Mouse (Mus musculus): ENCODE data around the gene Rnf5. TPM values are rescaled to one million over a fixed set of nuclear protein-coding genes. Genes with fewer than 3 reads are reported as not detected.

The Rnf5 gene
- total RNA-seq (2017) = 6.6 and 18.0 TPM in 2 replicates

DNA sequence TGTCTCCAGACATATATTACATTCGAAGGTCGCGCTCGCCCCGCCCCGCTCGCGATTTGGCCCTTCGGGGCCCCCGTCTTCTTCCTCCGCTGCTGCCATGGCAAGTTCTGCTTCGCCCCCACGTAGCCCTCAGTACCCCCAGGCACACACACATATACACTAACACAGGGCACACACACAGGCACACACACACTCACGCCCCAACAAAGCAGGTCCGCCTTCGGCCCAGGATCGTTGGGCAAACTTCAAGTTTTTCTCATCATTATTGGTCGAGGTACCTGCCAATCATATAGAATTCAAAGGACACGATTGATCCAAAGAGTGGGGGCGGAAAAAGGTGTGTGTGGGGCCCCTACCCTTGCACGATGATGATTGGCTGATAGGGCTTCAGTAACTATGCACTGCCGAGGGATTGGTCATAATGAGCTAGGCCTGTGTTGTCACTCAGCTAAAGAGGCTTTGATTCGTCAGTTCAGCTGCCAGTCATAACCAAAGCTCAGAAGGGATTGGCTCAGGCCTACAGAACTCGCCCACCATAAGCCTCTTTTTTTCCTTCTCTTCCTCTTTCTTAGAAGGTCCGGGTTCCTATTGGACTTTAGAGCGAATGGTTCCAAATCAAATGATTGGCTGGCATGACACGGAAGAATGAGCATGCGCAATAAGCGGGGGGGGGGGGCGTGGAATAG, at the start of gene Rnf5:
TSS of gene Rnf5 (minus strand) at position 316 of the 686 bp plus-strand sequence.
- ATAC-seq (replicated peaks in 1 of 2; ENCODE audit: insufficient read depth in 1 of 2, low FRiP score in 2 of 2, low TSS enrichment in 1 of 2, low read depth in 1 of 2, poor library complexity in 2 of 2, severe bottlenecking in 2 of 2) = peak; percentile 81

DNA sequence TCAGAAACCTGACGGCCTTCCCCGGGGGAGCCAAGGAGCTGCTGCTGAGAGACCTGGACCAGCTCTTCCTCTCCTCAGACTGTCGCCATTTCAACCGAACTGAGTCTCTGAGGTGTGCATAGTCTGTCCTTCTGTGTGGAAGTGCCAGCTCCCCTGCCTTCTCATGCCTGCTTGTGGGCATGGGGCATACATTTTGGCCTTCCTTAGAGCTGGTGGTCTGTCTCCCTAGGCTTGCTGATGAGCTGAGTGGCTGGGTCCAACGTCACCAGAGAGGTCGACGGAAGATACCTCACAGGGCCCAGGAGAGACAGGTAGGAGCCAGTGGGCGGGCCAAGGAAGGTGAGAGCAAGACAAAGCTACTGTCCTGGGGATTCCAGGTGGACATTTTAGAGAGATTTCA, 49.5 kb upstream of the Rnf5 start:
- ATAC-seq (replicated peaks in 1 of 2; ENCODE audit: insufficient read depth in 1 of 2, low FRiP score in 2 of 2, low TSS enrichment in 1 of 2, low read depth in 1 of 2, poor library complexity in 2 of 2, severe bottlenecking in 2 of 2) = no peak

DNA sequence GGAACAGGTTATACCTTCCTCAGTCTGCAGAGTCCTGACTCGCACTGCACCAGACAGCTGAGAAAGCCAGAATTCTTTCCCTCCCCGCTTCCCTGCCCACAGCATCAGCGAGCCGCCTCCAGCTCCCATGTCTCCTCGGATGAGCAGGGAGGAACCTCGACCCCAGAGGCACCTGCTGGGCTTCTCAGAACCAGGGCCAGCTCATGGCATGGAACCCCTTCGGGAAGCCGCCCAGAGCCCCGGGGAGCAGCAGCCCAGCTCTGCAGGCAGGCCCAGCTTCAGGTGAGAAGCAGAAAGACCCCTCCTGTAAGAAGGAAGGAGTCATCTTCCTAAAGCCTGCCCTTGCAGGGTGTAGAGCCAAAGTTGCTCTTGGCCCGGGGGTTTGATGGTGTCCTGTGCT, 49.1 kb upstream of the Rnf5 start:
- ATAC-seq (replicated peaks in 1 of 2; ENCODE audit: insufficient read depth in 1 of 2, low FRiP score in 2 of 2, low TSS enrichment in 1 of 2, low read depth in 1 of 2, poor library complexity in 2 of 2, severe bottlenecking in 2 of 2) = no peak

DNA sequence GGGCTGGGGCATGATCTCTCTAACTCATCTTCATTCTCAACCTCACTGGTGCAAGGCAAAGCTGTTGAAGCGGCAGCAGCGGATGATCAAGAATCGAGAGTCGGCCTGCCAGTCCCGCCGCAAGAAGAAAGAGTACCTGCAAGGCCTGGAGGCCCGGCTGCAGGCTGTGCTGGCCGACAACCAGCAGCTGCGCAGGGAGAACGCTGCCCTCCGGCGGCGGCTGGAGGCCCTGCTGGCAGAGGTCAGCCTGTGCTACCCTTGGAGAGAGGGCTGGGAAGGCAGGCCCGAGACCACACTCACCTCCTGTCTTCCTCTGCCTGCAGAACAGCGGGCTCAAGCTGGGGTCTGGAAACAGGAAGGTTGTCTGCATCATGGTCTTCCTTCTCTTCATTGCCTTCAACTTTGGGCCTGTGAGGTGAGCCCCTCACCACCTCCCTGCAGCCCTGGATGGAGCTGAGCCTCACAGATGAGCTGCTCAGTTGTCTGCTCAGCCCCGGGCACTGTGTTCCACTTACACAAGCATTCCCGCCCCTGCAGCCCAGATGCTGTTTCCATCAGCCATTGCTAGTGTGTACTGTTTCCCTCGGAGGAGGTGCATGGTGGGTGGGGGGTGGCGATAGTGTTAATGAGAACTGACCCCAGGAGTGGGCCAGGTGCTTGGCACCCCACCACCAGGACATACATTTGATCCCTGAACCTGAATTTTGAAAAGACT, 48.2 kb upstream of the Rnf5 start:
- 0 out of 4 replicates have a peak, but pooled peaks of 1 of the 2 experiments have one; percentile 24 for ATAC-seq (replicated peaks in 1 of 2; ENCODE audit: insufficient read depth in 1 of 2, low FRiP score in 2 of 2, low TSS enrichment in 1 of 2, low read depth in 1 of 2, poor library complexity in 2 of 2, severe bottlenecking in 2 of 2)

DNA sequence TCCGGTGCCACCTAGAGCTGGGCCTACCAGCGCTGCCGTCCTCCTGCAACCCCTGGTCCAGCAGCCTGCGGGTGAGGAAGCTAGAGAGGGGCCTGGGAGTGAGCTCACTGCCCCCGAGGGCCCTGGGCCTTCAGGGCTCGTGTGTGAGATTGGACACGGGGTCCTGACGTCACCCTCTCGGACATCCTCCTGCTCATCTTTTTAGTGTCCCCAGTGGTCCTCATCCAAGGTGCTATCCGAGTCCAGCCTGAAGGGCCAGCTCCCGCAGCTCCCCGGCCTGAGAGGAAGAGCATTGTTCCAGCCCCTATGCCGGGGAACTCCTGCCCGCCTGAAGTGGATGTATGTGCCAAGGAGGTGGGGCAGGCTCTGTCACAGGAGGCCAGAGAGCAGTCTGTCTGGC, 47.3 kb upstream of the Rnf5 start:
- no peak for ATAC-seq (replicated peaks in 1 of 2; ENCODE audit: insufficient read depth in 1 of 2, low FRiP score in 2 of 2, low TSS enrichment in 1 of 2, low read depth in 1 of 2, poor library complexity in 2 of 2, severe bottlenecking in 2 of 2)

DNA sequence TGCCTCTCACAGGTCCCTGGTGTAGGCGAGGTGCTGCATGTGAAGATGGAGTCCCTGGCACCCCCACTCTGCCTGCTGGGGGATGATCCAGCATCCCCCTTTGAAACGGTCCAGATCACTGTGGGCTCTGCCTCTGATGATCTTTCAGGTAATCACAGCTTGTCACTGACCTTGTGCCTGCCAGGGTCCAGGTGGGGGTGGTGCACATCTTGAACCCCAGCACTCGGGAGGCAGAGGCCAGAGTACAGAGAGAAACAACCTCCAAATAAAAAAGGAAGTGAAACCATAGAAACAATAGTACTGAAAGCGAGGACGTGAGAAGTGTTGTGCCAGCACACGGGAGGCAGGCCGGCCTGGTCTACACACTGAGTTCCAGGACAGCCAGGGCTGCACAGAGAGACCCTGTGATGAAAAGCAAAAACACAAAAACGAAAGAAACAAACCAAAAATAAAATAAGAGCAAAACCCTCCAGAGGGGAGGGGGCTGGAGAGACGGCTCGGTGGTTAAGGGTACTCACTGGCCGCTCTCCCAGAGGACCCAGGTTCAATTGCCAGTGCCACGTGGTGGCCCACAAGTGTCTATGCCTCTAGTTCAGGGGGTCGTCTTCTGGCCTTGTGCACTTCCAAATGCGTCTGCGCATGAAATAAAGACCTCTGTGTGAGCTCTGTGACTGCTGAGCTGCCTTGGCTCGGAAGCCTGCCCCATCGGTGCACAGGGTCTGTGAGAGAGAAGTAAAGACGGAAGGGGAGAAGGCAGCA, 45.8 kb upstream of the Rnf5 start:
- no peak for ATAC-seq (replicated peaks in 1 of 2; ENCODE audit: insufficient read depth in 1 of 2, low FRiP score in 2 of 2, low TSS enrichment in 1 of 2, low read depth in 1 of 2, poor library complexity in 2 of 2, severe bottlenecking in 2 of 2)

DNA sequence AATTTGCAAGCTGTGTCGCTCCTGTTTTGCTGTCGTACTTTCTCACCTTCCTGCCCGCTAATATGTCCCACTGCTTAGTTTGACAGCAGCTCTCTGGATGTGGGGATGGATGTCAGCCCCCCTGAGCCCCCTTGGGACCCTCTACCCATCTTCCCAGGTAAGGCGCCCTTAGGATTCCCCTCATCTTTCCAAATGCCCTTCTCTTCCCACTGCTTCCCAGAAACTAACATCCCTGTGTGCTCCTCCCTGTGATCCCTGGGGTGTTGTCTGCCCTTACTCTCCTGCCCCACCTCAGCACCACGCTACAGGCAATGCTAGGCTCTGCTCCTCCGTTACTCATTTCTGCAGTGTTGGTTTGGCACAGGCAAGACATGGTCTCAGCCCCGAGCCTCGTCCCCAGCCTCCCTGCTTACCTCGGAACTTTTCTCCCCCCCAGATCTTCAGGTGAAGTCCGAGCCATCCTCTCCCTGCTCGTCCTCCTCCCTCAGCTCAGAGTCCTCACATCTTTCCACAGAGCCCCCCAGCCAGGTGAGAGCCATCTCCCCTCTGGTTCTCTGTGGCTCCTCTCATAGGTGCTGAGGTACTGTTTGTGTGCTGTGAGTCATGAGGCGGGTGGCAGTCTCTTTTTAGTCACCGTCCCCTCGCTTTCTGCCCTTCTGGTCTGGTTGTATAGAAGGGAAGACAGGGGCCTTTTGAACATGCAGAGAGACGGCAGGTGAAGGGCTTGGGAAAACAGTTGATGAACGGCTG, 44.8 kb upstream of the Rnf5 start:
- no peak for ATAC-seq (replicated peaks in 1 of 2; ENCODE audit: insufficient read depth in 1 of 2, low FRiP score in 2 of 2, low TSS enrichment in 1 of 2, low read depth in 1 of 2, poor library complexity in 2 of 2, severe bottlenecking in 2 of 2)

DNA sequence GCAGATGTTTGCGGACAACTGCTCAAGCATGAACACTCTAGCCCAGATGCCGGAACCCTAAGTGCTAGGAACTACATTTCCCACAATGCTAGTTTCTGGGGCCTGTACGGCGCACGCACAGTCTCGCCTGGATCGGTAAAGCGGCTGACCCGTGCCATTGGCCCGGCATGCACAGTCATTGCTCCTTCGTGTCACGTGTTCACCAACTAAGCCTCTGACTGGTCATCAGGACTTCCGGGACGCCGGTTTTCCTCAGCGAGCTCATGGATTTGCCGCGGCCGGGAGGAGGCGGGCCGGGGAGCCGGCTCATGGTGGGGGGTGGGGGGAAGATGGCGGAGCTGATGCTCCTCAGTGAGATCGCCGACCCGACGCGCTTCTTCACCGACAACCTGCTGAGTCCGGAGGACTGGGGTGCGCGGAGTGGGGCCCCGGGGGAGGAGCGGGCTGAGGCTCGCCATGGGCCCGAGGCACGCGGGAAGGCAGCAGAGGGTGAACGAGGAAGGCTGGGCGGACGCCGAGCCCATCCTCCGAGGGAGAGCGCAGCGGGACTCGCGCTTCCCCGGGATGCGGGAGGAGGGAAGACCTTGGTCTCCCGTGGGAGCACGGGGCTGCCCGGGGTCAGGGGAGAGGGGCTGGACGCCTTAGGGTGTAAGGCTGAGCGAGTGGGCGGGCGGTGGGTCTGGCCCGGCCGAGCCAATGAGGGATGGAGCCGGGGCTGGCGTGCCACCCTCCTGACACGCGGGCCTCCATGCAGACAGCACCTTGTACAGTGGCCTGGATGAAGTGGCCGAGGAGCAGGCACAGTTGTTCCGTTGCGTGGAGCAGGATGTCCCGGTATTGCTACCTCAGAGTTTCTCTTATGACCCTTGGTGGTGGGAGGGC, 43.7 kb upstream of the Rnf5 start, which contains the start of gene Atf6b:
TSS of gene Atf6b (plus strand) at position 241 of the 882 bp plus-strand sequence.
- peak; percentile 93 for ATAC-seq (replicated peaks in 1 of 2; ENCODE audit: insufficient read depth in 1 of 2, low FRiP score in 2 of 2, low TSS enrichment in 1 of 2, low read depth in 1 of 2, poor library complexity in 2 of 2, severe bottlenecking in 2 of 2)

DNA sequence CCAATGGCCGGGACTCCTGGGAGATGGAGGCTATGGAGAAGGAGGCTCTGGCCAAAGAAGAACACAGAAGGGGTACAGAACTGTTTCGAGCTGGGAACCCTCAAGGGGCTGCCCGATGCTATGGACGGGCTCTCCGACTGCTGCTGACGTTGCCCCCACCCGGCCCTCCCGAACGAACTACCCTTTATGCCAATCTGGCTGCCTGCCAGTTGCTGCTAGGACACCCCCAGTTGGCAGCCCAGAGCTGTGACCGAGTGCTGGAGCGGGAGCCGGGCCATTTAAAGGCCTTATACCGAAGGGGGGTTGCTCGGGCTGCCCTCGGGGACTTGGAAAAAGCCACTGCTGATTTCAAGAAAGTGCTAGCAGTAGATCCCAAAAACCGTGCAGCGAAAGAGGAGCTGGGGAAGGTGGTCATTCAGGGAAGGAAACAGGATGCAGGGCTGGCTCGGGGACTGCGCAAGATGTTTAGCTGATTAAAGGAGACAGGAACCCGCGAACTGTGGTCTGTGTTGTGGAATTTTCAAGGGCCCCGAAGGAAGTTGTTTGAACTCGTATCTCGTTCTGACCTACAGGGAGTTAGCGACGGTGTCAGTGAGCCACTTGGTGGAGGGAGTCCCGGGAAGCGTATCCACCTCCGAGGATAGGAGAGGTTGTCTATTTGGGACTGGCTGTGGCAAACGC, 42.5 kb upstream of the Rnf5 start:
- ATAC-seq (replicated peaks in 1 of 2; ENCODE audit: insufficient read depth in 1 of 2, low FRiP score in 2 of 2, low TSS enrichment in 1 of 2, low read depth in 1 of 2, poor library complexity in 2 of 2, severe bottlenecking in 2 of 2) = no peak

DNA sequence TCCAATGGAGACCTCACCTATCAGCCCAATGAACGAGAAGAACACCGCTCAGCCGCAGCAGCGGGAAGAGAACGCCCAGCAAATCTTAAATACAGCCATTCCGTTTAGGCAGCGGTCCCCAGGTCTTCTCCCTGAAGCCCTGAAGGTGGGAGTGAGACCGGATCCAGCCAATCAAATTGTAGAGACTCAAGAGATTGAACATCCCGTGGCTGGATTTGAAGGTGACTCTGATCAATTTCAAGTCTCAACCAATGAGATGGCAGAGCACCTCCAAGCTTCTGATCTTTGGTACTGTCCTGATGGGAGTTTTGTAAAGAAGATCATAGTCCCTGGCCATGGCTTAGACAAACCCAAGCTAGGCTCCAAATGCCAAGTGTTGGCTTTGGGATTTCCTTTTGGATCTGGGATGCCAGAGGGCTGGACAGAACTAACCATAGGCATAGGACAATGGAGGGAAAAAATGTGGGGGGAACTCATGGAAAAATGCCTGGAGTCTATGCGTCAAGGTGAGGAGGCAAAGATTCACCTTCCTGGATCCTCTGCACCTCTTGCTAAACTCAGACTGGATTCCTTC, 41.9 kb upstream of the Rnf5 start:
- no peak for ATAC-seq (replicated peaks in 1 of 2; ENCODE audit: insufficient read depth in 1 of 2, low FRiP score in 2 of 2, low TSS enrichment in 1 of 2, low read depth in 1 of 2, poor library complexity in 2 of 2, severe bottlenecking in 2 of 2)

DNA sequence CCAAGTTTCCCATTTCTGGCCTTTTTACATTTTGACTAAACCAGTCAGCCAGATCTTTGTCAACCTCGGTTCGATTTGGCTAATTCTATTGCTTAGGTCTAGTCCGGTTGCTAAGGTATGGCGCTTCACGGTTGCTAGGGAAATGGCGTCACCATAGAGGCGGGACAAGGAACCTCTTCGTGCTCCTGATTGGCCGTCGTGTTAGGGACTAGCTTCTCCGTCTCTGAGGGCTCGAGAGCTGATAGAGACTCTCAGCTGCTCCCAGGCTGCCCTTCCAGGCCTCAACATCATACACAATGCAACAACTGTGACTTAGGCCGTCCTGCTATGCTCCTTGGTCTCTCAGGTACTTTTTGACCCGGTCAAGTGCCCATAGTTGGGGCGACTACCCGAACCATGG, 41.1 kb upstream of the Rnf5 start, which contains the start of gene Fkbpl:
TSS of gene Fkbpl (plus strand) at position 157 of the 400 bp plus-strand sequence.
- ATAC-seq (replicated peaks in 1 of 2; ENCODE audit: insufficient read depth in 1 of 2, low FRiP score in 2 of 2, low TSS enrichment in 1 of 2, low read depth in 1 of 2, poor library complexity in 2 of 2, severe bottlenecking in 2 of 2) = peak; percentile 79 to 86

DNA sequence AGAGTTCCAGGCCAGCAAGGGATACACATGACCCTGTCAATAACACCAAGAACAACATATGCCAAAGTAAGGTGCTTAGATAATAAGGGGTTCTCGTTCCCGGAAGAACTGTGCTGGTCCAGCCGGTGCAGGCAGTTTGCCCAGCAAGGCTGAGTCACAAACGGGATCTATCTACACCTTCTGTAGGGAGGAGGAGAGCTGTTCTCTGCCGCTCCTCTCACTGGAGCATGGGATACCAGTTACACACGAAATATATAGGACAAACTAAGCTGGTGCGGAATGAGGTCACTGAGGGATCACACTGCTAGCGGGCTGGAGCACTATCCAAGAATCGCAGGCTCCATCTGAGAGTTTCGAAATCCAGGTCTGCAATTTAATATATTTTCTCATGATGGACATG, 40.5 kb upstream of the Rnf5 start:
- ATAC-seq (replicated peaks in 1 of 2; ENCODE audit: insufficient read depth in 1 of 2, low FRiP score in 2 of 2, low TSS enrichment in 1 of 2, low read depth in 1 of 2, poor library complexity in 2 of 2, severe bottlenecking in 2 of 2) = no peak

DNA sequence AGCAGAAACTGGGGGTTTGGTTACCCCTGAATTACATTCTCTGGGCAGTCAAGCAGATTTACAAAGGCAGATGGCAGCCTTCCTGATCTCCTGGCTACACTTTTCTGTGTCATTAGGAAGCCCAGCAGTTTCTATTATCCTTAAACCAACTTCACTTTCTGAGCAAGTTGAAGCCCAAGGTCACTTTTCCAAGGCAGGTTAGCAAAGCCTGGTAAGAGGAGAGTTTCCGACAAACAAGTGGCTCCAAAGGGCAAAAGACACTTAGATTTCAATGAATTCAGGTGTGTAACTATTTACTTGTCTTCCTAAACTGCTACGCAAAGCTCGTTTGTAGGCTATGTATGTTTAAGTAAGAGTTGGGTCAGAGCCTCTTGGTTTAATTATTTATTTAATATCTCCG, 39.9 kb upstream of the Rnf5 start:
- ATAC-seq (replicated peaks in 1 of 2; ENCODE audit: insufficient read depth in 1 of 2, low FRiP score in 2 of 2, low TSS enrichment in 1 of 2, low read depth in 1 of 2, poor library complexity in 2 of 2, severe bottlenecking in 2 of 2) = no peak

DNA sequence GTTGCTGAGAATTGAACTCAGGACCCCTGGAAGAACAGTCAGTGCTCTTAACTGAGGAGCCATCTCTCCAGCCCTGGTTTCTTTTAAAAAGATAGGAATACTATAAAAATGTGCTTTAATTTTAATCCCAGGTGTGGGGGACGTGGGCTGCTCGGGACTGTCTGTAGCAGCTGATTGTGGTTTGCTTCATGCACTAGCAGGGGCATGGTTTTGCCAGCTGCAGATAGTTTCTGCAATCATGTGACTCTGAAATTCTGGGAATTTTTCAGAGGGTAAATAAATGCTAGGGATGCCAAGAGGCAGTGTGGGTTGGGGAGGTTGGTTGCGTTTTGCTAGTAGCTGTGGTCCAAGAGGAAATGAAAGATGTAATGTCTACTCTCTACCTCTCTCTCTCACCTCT, 38.5 kb upstream of the Rnf5 start:
- ATAC-seq (replicated peaks in 1 of 2; ENCODE audit: insufficient read depth in 1 of 2, low FRiP score in 2 of 2, low TSS enrichment in 1 of 2, low read depth in 1 of 2, poor library complexity in 2 of 2, severe bottlenecking in 2 of 2) = no peak

DNA sequence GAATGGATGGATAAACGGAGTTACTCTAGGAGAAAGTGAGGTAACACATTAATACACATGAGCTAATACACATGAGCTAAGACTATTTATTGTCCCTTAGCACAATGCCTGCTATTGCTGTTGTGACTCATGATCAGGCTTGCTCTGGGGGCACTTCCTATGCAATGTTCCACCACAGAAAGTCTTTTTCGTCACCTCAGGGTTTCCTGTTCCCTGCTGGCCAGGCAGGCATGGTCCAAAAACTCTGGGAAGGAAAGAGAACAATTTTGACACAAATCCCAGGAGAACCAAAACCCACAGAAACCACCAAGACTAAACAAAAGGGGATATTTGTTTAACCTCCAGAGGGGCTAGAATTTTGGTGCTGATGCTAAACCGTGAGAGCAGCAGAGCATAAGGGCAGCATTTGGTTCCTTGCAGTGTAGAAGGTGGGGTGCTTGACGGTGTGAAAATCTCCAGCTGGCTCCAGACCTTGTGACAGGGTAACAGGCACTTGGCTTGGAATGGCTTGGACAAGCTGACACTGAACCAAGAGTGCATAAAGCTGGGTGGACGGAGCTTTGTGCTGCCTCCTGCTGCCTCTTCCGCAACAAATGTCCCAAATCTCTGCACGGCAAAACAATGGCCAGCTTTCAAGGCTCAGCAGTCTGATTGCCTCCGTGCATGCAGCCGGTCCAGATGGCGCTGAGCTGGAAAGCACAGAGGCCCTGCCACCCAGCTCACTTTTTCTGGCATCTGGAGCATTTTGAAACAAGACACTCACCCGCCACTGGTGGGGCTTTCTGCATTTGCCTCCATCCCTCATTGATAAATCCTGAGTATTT, 37.5 kb upstream of the Rnf5 start:
- no peak for ATAC-seq (replicated peaks in 1 of 2; ENCODE audit: insufficient read depth in 1 of 2, low FRiP score in 2 of 2, low TSS enrichment in 1 of 2, low read depth in 1 of 2, poor library complexity in 2 of 2, severe bottlenecking in 2 of 2)

Measured in hematopoietic stem cell, adult 5-6 weeks (primary cell).